Mouse (Mus musculus) ES-E14 (cell line): ENCODE measurements around the gene Myo1c.

Experiments used
- ZC3H11A ChIP-seq: IDR thresholded peaks from 2 replicates; pipeline ENCODE4 v1.6.1; 2012; ENCODE audit warnings: low read depth, mild to moderate bottlenecking, inconsistent platforms, low read length, borderline replicate concordance
- ZNF384 ChIP-seq: IDR thresholded peaks from 2 replicates; pipeline ENCODE4 v1.6.1; 2012; ENCODE audit warnings: low read depth, low read length, inconsistent platforms

DNA sequence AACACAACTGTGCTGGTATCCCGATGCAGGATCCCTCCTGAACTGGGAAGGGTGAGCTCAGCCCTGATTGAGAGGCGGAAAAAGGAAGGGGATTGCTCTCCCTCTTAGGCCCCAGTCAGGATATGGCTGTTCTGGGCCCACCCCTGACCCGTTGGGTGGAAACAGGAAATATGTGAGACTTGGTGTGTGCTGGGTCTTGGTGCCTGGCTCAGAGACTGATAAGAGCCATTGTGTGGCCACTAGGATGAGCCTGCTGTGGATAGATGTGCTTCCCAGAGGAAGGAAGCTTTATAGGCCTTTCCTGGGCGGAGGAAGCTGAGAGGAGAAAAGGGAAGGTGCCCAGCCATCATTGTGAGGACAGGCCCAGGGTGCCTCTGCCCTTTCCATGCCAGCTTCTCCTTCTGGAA, 1.1 kb upstream of the Myo1c start:
- TF ChIP-seq ZC3H11A (no peak), ZNF384 (no peak)
